Mouse (Mus musculus) midbrain, postnatal 0 days (tissue): ENCODE measurements around the gene Grb2. TPM values are rescaled to one million over a fixed set of nuclear protein-coding genes. Genes with fewer than 3 reads are reported as not detected.

Experiments
- ATAC-seq: fragments of 200-750 bp; cut with Nextera tagmentation; 2 replicates; pipeline ENCODE4 v1.8.0; 2017; ENCODE audit warnings: moderate number of reproducible peaks, mild to moderate bottlenecking, moderate TSS enrichment, moderate library complexity; ENCODE audit not compliant: low FRiP score
- DNase-seq: peaks from one replicate; pipeline ENCODE4 v3.0.0-alpha.2; 2015; ENCODE audit warnings: low spot score
- H3K27ac ChIP-seq: fragments of 300-500 bp; sonication (generic); 2 replicates; pipeline ENCODE4 v1.5.1; 2014; ENCODE audit warnings: low read depth, mild to moderate bottlenecking, low read length, mixed read lengths
- H3K27me3 ChIP-seq: fragments of 300-500 bp; sonication (generic); 2 replicates; pipeline ENCODE4 v1.6.1; 2014; ENCODE audit warnings: low read length, control low read depth, mixed read lengths; ENCODE audit not compliant: insufficient read depth
- H3K36me3 ChIP-seq: fragments of 300-500 bp; sonication (generic); 2 replicates; pipeline ENCODE4 v1.6.1; 2014; ENCODE audit warnings: low read length, control low read depth, mixed read lengths; ENCODE audit not compliant: insufficient read depth
- H3K4me1 ChIP-seq: fragments of 300-500 bp; sonication (generic); 2 replicates; pipeline ENCODE4 v1.6.1; 2014; ENCODE audit warnings: mild to moderate bottlenecking, control low read depth, antibody characterized with exemption, low read length, mixed read lengths; ENCODE audit not compliant: insufficient read depth
- H3K4me2 ChIP-seq: fragments of 300-500 bp; sonication (generic); 2 replicates; pipeline ENCODE4 v1.6.1; 2014; ENCODE audit warnings: low read depth, mild to moderate bottlenecking, low read length, mixed read lengths; ENCODE audit not compliant: poor library complexity, severe bottlenecking
- H3K4me3 ChIP-seq: fragments of 300-500 bp; sonication (generic); 2 replicates; pipeline ENCODE4 v1.5.1; 2014; ENCODE audit warnings: low read depth, mild to moderate bottlenecking, low read length, moderate library complexity
- H3K9ac ChIP-seq: fragments of 300-500 bp; sonication (generic); replicated peaks from 2 replicates; pipeline ENCODE4 v1.6.1; 2014; ENCODE audit warnings: mild to moderate bottlenecking, low read length, moderate library complexity, mixed read lengths; ENCODE audit not compliant: poor library complexity, severe bottlenecking
- H3K9me3 ChIP-seq: fragments of 300-500 bp; sonication (generic); 2 replicates; pipeline ENCODE4 v1.6.1; 2016; ENCODE audit warnings: low read length, control low read depth
- CTCF ChIP-seq: IDR thresholded peaks from 2 replicates; pipeline ENCODE4 v1.5.1; 2016; ENCODE audit warnings: antibody characterized with exemption, mild to moderate bottlenecking
- WGBS: fragments of 180-500 bp; shearing (Covaris S2); extraction: QIAGEN DNeasy Blood & Tissue Kit; methylation state at CpG from one replicate; pipeline ENCODE4 v1.1.7; 2014; 5-methylcytosine and 5-hydroxymethylcytosine counted together
- polyA plus RNA-seq: library from polyadenylated mRNA; unstranded; fragments of >200 nt; fragmentation: Nextera tagmentation; extraction: Ambion mirVana; gene quantifications from 2 replicates; pipeline ENCODE4 v1.2.1, GENCODE M21; 2015
- total RNA-seq: library from RNA; depleted of rRNA; stranded (reverse); fragments of >200 nt; gene quantifications from 2 replicates; pipeline ENCODE4 v1.2.3, GENCODE M21; 2014

Gene Grb2
- total and polyA plus RNA-seq, 2 experiments from 2014 or later: 85.8 to 158 TPM

- no peaks in the 10 kb centered on the region for H3K9me3 ChIP-seq
- no peak for TF ChIP-seq CTCF
- 56% methylated on average over 11 of the region's 11 CpGs for WGBS
- DNase-seq (no peak), ATAC-seq (no peak)
- peaks cover 10% of the 10 kb centered on the region for H3K36me3 ChIP-seq
- H3K9ac ChIP-seq: peak overlapping the region; percentile 70
- H3K27ac ChIP-seq: no peak overlapping the region
- no peaks in the 10 kb centered on the region for H3K27me3 ChIP-seq
- peaks cover 4% of the 10 kb centered on the region for H3K4me1 ChIP-seq
- H3K4me3 ChIP-seq: peak overlapping the region; percentile 71
- H3K4me2 ChIP-seq: peak overlapping the region; percentile 82
Measured at GRCm38 (mm10) chr11:115626824-115627616, 81.4 kb downstream of the Grb2 start.

DNA sequence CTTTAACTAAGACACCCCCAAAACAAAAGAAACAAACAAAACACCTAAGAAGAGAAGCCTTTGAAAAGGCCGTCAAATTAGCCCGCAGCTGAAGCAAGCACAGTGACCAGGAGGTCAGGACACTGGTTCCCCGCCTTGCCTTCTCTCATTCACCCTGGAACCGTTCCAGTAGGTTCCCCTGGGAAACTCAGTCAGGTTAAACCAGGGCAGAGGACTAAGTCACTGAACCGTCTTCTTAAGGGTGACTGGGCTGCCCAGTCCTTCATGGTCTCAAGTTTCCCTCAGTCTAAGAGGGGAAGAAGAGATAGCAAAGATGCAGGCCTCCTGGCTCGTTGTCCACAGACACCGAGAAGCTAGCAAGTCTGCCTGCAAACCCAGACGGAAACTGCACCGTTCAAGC lies 82.5 kb downstream of the Grb2 start:
- Histone ChIP-seq H3K9me3 (no peaks in the 10 kb centered on the region), H3K36me3 (peaks cover 10% of the 10 kb centered on the region), H3K27me3 (no peaks in the 10 kb centered on the region), H3K27ac (no peak overlapping the region), H3K4me3 (no peak overlapping the region), H3K9ac (no peak overlapping the region), H3K4me1 (peaks cover 4% of the 10 kb centered on the region), H3K4me2 (no peak overlapping the region)
- no peak for TF ChIP-seq CTCF
- ATAC-seq (no peak), DNase-seq (no peak)
- WGBS: 84% methylated on average over 9 of the region's 9 CpGs

GRCm38 (mm10) chr11:115623487-115624070 lies 84.8 kb downstream of the Grb2 start:
- Histone ChIP-seq H3K9me3 (no peaks in the 10 kb centered on the region), H3K27ac (no peak overlapping the region), H3K4me2 (no peak overlapping the region), H3K4me3 (no peak overlapping the region), H3K9ac (no peak overlapping the region), H3K27me3 (no peaks in the 10 kb centered on the region), H3K36me3 (peaks cover 21% of the 10 kb centered on the region), H3K4me1 (peaks cover 4% of the 10 kb centered on the region)
- peak; percentile 66 for TF ChIP-seq CTCF
- no peak for ATAC-seq
- DNase-seq: no peak
- 76% methylated on average over 9 of the region's 9 CpGs for WGBS

GRCm38 (mm10) chr11:115619949-115620348 lies 88.4 kb downstream of the Grb2 start:
- DNase-seq (no peak), ATAC-seq (no peak)
- Histone ChIP-seq H3K4me1 (no peaks in the 10 kb centered on the region), H3K27ac (no peak overlapping the region), H3K9me3 (no peaks in the 10 kb centered on the region), H3K4me2 (no peak overlapping the region), H3K36me3 (peaks cover 31% of the 10 kb centered on the region), H3K4me3 (no peak overlapping the region), H3K9ac (no peak overlapping the region), H3K27me3 (no peaks in the 10 kb centered on the region)
- TF ChIP-seq CTCF: no peak
- 94% methylated on average over 7 of the region's 7 CpGs for WGBS

DNA sequence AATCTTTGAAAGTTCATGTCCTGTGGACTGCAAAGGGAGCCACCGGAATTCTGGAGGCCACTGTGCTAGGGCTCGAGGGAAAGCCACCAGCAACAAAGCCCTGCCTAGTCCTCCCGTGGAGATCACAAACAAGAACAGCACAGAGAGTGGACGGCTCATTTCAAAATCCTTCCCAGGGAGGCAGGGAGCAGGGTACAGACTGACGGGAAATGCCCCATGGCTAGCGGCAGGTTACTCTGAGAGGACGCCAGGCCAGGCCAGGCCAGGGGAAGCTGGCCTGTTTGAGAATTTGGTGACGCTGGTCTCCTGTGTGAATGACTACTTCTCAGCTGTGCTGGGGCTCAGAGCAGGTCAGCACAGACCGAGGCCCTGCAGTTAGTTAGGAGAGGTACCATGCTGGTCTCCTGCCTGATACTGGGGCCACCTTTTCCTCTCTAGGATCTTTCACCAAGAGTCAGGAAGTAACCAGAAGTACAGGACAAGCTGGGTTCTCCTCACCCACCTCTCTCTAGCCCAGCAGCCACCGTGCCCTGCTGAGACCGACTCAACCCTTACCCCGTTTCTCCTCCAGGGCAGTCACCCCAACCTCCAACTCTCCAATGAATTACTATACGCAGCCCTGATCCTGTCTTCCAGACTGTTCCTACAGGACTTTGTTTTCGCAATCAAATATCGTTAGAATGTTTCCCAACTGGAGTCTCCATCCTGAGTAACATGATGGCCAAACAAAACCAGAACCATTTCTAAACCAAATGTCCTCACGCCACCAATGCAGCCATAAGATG lies 89.5 kb downstream of the Grb2 start:
- ATAC-seq (no peak), DNase-seq (no peak)
- TF ChIP-seq CTCF: no peak
- 85% methylated on average over 16 of the region's 16 CpGs for WGBS
- no peak overlapping the region for H3K4me2 ChIP-seq
- H3K4me3 ChIP-seq: no peak overlapping the region
- H3K9ac ChIP-seq: no peak overlapping the region
- H3K4me1 ChIP-seq: no peaks in the 10 kb centered on the region
- no peak overlapping the region for H3K27ac ChIP-seq
- H3K27me3 ChIP-seq: no peaks in the 10 kb centered on the region
- H3K36me3 ChIP-seq: peaks cover 38% of the 10 kb centered on the region
- H3K9me3 ChIP-seq: no peaks in the 10 kb centered on the region

- no peak overlapping the region for H3K27ac ChIP-seq
- ATAC-seq (no peak), DNase-seq (no peak)
Measured at GRCm38 (mm10) chr11:115618001-115618400, 90.4 kb downstream of the Grb2 start.

More at GRCm38 (mm10) chr11:115618001-115618400, 90.4 kb downstream of the Grb2 start:
- H3K27me3 ChIP-seq: no peaks in the 10 kb centered on the region
- no peak overlapping the region for H3K9ac ChIP-seq
- WGBS: 77% methylated on average over 2 of the region's 2 CpGs
- no peak overlapping the region for H3K4me2 ChIP-seq
- no peaks in the 10 kb centered on the region for H3K9me3 ChIP-seq
- H3K4me3 ChIP-seq: no peak overlapping the region
- peaks cover 36% of the 10 kb centered on the region for H3K36me3 ChIP-seq
- TF ChIP-seq CTCF: no peak
- no peaks in the 10 kb centered on the region for H3K4me1 ChIP-seq
